Mouse (Mus musculus): ENCODE measurements at regions not wholly inside any gene's neighbourhood (a gene's known extent, or its start where the extent isn't known, plus 50 kb on each side); places are given as distances from the start of the nearest gene placed in this dataset.

GRCm38 (mm10) chr12:71379626-71380423, 70.1 kb downstream of the Dact1 start:
- Histone ChIP-seq H3K4me2 (ENCODE audit: low read depth) (no peak overlapping the region), H3K27ac (no peak overlapping the region), H3K36me3 (replicated peaks; ENCODE audit: control insufficient read depth, insufficient read depth, low read depth) (no peaks in the 10 kb centered on the region), H3K27me3 (ENCODE audit: control insufficient read depth, insufficient read depth, low read length) (no peaks in the 10 kb centered on the region), H3K9me3 (ENCODE audit: control insufficient read depth, low read length) (no peaks in the 10 kb centered on the region), H3K9ac (replicated peaks) (no peak overlapping the region), H3K4me3 (ENCODE audit: insufficient read depth in 1 of 2, low read depth in 2 of 2, low read length in 2 of 2) (no peak overlapping the region), H3K4me1 (replicated peaks; ENCODE audit: control insufficient read depth in 2 of 2, insufficient read depth in 2 of 2, low read length in 1 of 2) (no peaks in the 10 kb centered on the region)
- ATAC-seq (ENCODE audit: insufficient read depth): no peak
- DNase-seq (ENCODE audit: low read depth in 3 of 3, low spot score in 3 of 3): no peak
- TF ChIP-seq EP300 (IDR thresholded peaks at IDR 0.05; ENCODE audit: low read depth): no peak
- TF ChIP-seq CTCF (IDR thresholded peaks at IDR 0.05; ENCODE audit: low read depth): no peak
- WGBS (ENCODE audit: insufficient replicate concordance): 58% methylated on average over 8 of the region's 8 CpGs

GRCm38 (mm10) chr12:71380424-71380761, 70.7 kb downstream of the Dact1 start:
- Histone ChIP-seq H3K4me1 (replicated peaks; ENCODE audit: control insufficient read depth in 2 of 2, insufficient read depth in 2 of 2, low read length in 1 of 2) (no peaks in the 10 kb centered on the region), H3K4me3 (ENCODE audit: insufficient read depth in 1 of 2, low read depth in 2 of 2, low read length in 2 of 2) (no peak overlapping the region), H3K4me2 (ENCODE audit: low read depth) (no peak overlapping the region), H3K27ac (no peak overlapping the region), H3K9me3 (ENCODE audit: control insufficient read depth, low read length) (no peaks in the 10 kb centered on the region), H3K27me3 (ENCODE audit: control insufficient read depth, insufficient read depth, low read length) (no peaks in the 10 kb centered on the region), H3K36me3 (replicated peaks; ENCODE audit: control insufficient read depth, insufficient read depth, low read depth) (no peaks in the 10 kb centered on the region), H3K9ac (replicated peaks) (no peak overlapping the region)
- WGBS (ENCODE audit: insufficient replicate concordance): 62% methylated on average over 3 of the region's 3 CpGs
- TF ChIP-seq EP300 (IDR thresholded peaks at IDR 0.05; ENCODE audit: low read depth): no peak
- no peak for TF ChIP-seq CTCF (IDR thresholded peaks at IDR 0.05; ENCODE audit: low read depth)
- no peak for ATAC-seq (ENCODE audit: insufficient read depth)
- DNase-seq (ENCODE audit: low read depth in 3 of 3, low spot score in 3 of 3): no peak

- Histone ChIP-seq H3K36me3 (replicated peaks; ENCODE audit: control insufficient read depth, insufficient read depth, low read depth) (no peaks in the 10 kb centered on the region), H3K4me2 (ENCODE audit: low read depth) (no peak overlapping the region), H3K4me3 (ENCODE audit: insufficient read depth in 1 of 2, low read depth in 2 of 2, low read length in 2 of 2) (no peak overlapping the region), H3K27ac (no peak overlapping the region), H3K27me3 (ENCODE audit: control insufficient read depth, insufficient read depth, low read length) (no peaks in the 10 kb centered on the region), H3K9me3 (ENCODE audit: control insufficient read depth, low read length) (no peaks in the 10 kb centered on the region), H3K4me1 (replicated peaks; ENCODE audit: control insufficient read depth in 2 of 2, insufficient read depth in 2 of 2, low read length in 1 of 2) (no peaks in the 10 kb centered on the region), H3K9ac (replicated peaks) (no peak overlapping the region)
- no peak for DNase-seq (ENCODE audit: low read depth in 3 of 3, low spot score in 3 of 3)
- WGBS (ENCODE audit: insufficient replicate concordance): 47% methylated on average over 3 of the region's 3 CpGs
- TF ChIP-seq CTCF (IDR thresholded peaks at IDR 0.05; ENCODE audit: low read depth): no peak
- no peak for TF ChIP-seq EP300 (IDR thresholded peaks at IDR 0.05; ENCODE audit: low read depth)
- no peak for ATAC-seq (ENCODE audit: insufficient read depth)
Measured at GRCm38 (mm10) chr12:71386251-71386650, 76.6 kb downstream of the Dact1 start.

GRCm38 (mm10) chr12:71391481-71391880, 81.8 kb downstream of the Dact1 start:
- H3K4me2 ChIP-seq (ENCODE audit: low read depth): no peak overlapping the region
- no peak overlapping the region for H3K9ac ChIP-seq (replicated peaks)
- H3K9me3 ChIP-seq (ENCODE audit: control insufficient read depth, low read length): no peaks in the 10 kb centered on the region
- H3K4me3 ChIP-seq (ENCODE audit: insufficient read depth in 1 of 2, low read depth in 2 of 2, low read length in 2 of 2): no peak overlapping the region
- H3K4me1 ChIP-seq (replicated peaks; ENCODE audit: control insufficient read depth in 2 of 2, insufficient read depth in 2 of 2, low read length in 1 of 2): no peaks in the 10 kb centered on the region
- WGBS (ENCODE audit: insufficient replicate concordance): 62% methylated on average over 6 of the region's 6 CpGs
- no peaks in the 10 kb centered on the region for H3K27me3 ChIP-seq (ENCODE audit: control insufficient read depth, insufficient read depth, low read length)
- TF ChIP-seq CTCF (IDR thresholded peaks at IDR 0.05; ENCODE audit: low read depth): no peak
- no peak for TF ChIP-seq EP300 (IDR thresholded peaks at IDR 0.05; ENCODE audit: low read depth)
- DNase-seq (ENCODE audit: low read depth in 3 of 3, low spot score in 3 of 3) (no peak), ATAC-seq (ENCODE audit: insufficient read depth) (no peak)
- H3K36me3 ChIP-seq (replicated peaks; ENCODE audit: control insufficient read depth, insufficient read depth, low read depth): no peaks in the 10 kb centered on the region
- no peak overlapping the region for H3K27ac ChIP-seq

DNA sequence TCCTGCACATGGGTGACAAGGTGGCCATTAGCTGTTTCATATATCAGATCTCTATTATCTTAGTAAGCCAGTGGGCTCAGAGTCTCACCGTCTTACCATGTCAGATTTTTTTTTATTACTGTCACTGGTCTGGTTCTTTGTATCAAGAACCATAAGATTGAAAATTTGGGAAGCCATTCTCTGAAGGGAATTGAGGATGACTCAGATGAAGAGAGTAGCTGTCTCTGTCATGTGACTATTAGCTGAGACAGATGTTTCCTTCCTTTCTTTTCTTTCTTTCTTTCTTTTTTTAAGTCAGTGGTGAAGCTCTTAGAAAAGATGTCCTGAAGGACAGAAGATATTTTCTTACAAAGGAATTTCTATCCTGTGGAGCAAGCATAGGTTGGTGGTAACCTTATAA, 84.1 kb downstream of the Dact1 start:
- no peak for ATAC-seq (ENCODE audit: insufficient read depth)
- 63% methylated on average over 1 of the region's 1 CpGs for WGBS (ENCODE audit: insufficient replicate concordance)
- Histone ChIP-seq H3K9me3 (ENCODE audit: control insufficient read depth, low read length) (no peaks in the 10 kb centered on the region), H3K9ac (replicated peaks) (no peak overlapping the region), H3K4me2 (ENCODE audit: low read depth) (no peak overlapping the region), H3K27me3 (ENCODE audit: control insufficient read depth, insufficient read depth, low read length) (no peaks in the 10 kb centered on the region), H3K27ac (no peak overlapping the region), H3K4me1 (replicated peaks; ENCODE audit: control insufficient read depth in 2 of 2, insufficient read depth in 2 of 2, low read length in 1 of 2) (no peaks in the 10 kb centered on the region), H3K4me3 (ENCODE audit: insufficient read depth in 1 of 2, low read depth in 2 of 2, low read length in 2 of 2) (no peak overlapping the region), H3K36me3 (replicated peaks; ENCODE audit: control insufficient read depth, insufficient read depth, low read depth) (no peaks in the 10 kb centered on the region)
- no peak for DNase-seq (ENCODE audit: low read depth in 3 of 3, low spot score in 3 of 3)
- TF ChIP-seq CTCF (IDR thresholded peaks at IDR 0.05; ENCODE audit: low read depth): no peak
- no peak for TF ChIP-seq EP300 (IDR thresholded peaks at IDR 0.05; ENCODE audit: low read depth)

Data from liver, embryonic 14.5 days (tissue).